Mouse (Mus musculus): ENCODE results near the gene Esp16. TPM values are rescaled to one million over a fixed set of nuclear protein-coding genes. Genes with fewer than 3 reads are reported as not detected.
"Not testable (repeated sequence)": the region's sequence is repeated elsewhere in the genome, so short reads cannot be mapped to it uniquely, and the experiment has no call there.

Esp16 gene
- not detected in 2 replicates for polyA plus RNA-seq (2015; fragmentation: Nextera tagmentation; extraction: Ambion mirVana)

- not testable (repeated sequence) for H3K27ac ChIP-seq; H3K9ac ChIP-seq; H3K36me3 ChIP-seq; ATAC-seq (ENCODE audit: borderline replicate concordance, extremely low read depth, low FRiP score, low TSS enrichment); H3K4me1 ChIP-seq; H3K9me3 ChIP-seq; H3K27me3 ChIP-seq; H3K4me2 ChIP-seq; H3K4me3 ChIP-seq
- WGBS, result 71% methylated on average over 6 of the region's 6 CpGs
Measured at GRCm38 (mm10) chr17:39535842-39536241, at the start of gene Esp16. Gene Esp16 (plus strand): TSS chr17:39536142.

GRCm38 (mm10) chr17:39498043-39498442 lies 37.9 kb upstream of the Esp16 start:
- not testable (repeated sequence) for ATAC-seq (ENCODE audit: borderline replicate concordance, extremely low read depth, low FRiP score, low TSS enrichment)

More at GRCm38 (mm10) chr17:39498043-39498442, 37.9 kb upstream of the Esp16 start:
- not testable (repeated sequence) for H3K27me3 ChIP-seq, H3K36me3 ChIP-seq, H3K4me2 ChIP-seq, H3K27ac ChIP-seq, H3K4me1 ChIP-seq, H3K9me3 ChIP-seq, H3K9ac ChIP-seq, H3K4me3 ChIP-seq

Other genes with a start within 250 kb of the Esp16 start
- gene Esp18, start 129.8 kb upstream of the Esp16 start, polyA plus RNA-seq (2015; fragmentation: Nextera tagmentation; extraction: Ambion mirVana), result not detected in 2 replicates
- not detected in 2 replicates for gene Esp15, start 104.8 kb downstream of the Esp16 start, polyA plus RNA-seq (2015; fragmentation: Nextera tagmentation; extraction: Ambion mirVana)

Data from lung, embryonic 15.5 days (tissue).